Mouse (Mus musculus) liver, adult 2 months (tissue): ENCODE results near the gene Mroh7. TPM values are rescaled to one million over a fixed set of nuclear protein-coding genes. Genes with fewer than 3 reads are reported as not detected.
A peak's percentile ranks its signal among the peaks of the same experiment; 100 is the strongest.

ENCODE experiments used
- DNase-seq: peaks from one replicate; pipeline ENCODE4 v3.0.0-alpha.2; 2011; ENCODE audit warnings: low read depth, low spot score; ENCODE audit errors: extremely low read depth
- H3K27ac ChIP-seq: fragments of 200-500 bp; replicated peaks from 2 replicates; pipeline ENCODE4 v1.5.1; 2012; ENCODE audit warnings: low read depth, mild to moderate bottlenecking, control low read depth, inconsistent platforms, low read length; ENCODE audit not compliant: insufficient read depth
- H3K27me3 ChIP-seq: fragments of 200-500 bp; 2 replicates; pipeline ENCODE4 v1.6.1; 2012; ENCODE audit warnings: mild to moderate bottlenecking, moderate library complexity, low read length, inconsistent platforms; ENCODE audit not compliant: control insufficient read depth, insufficient read depth
- H3K36me3 ChIP-seq: fragments of 200-500 bp; 2 replicates; pipeline ENCODE4 v1.6.1; 2012; ENCODE audit warnings: low read length, inconsistent platforms; ENCODE audit not compliant: control insufficient read depth, insufficient read depth
- H3K4me1 ChIP-seq: fragments of 200-500 bp; 2 replicates; pipeline ENCODE4 v1.6.1; 2011; ENCODE audit warnings: low read length; ENCODE audit not compliant: control insufficient read depth, insufficient read depth
- H3K4me3 ChIP-seq: fragments of 200-500 bp; 2 replicates; pipeline ENCODE4 v1.5.1; 2011; ENCODE audit warnings: low read depth, mild to moderate bottlenecking, control low read depth, low read length, moderate library complexity; ENCODE audit not compliant: insufficient read depth
- H3K79me2 ChIP-seq: fragments of 200-500 bp; 2 replicates; pipeline ENCODE4 v1.6.1; 2012; ENCODE audit warnings: inconsistent platforms, mild to moderate bottlenecking, low read length, moderate library complexity; ENCODE audit not compliant: control insufficient read depth, insufficient read depth
- H3K9ac ChIP-seq: fragments of 200-500 bp; 2 replicates; pipeline ENCODE4 v1.6.1; 2012; ENCODE audit warnings: low read depth, mild to moderate bottlenecking, control low read depth, inconsistent platforms, low read length
- CTCF ChIP-seq: fragments of 200-500 bp; IDR thresholded peaks from 2 replicates; pipeline ENCODE4 v1.5.1; 2011; ENCODE audit warnings: low read depth, low read length, control low read depth
- POLR2A ChIP-seq: fragments of 200-500 bp; IDR thresholded peaks from 2 replicates; pipeline ENCODE4 v1.6.1; 2011; ENCODE audit warnings: low read length, control low read depth; ENCODE audit not compliant: insufficient read depth; ENCODE audit errors: extremely low read depth
- WGBS: fragments of 180-500 bp; shearing (Covaris S2); methylation state at CpG from one replicate; pipeline ENCODE4 v1.1.7; 2018; 5-methylcytosine and 5-hydroxymethylcytosine counted together
- polyA plus RNA-seq: library from polyadenylated mRNA; depleted of rRNA; stranded (reverse); fragments of >200 nt; gene quantifications from 2 replicates; pipeline ENCODE4 v1.2.3, GENCODE M21; 2012
- total RNA-seq: library from RNA; depleted of rRNA; stranded (reverse); fragments of >200 nt; gene quantifications from 2 replicates; pipeline ENCODE4 v1.2.3, GENCODE M21; 2014

The Mroh7 gene
- total and polyA plus RNA-seq, 2 experiments, result under 0.01 to 0.69 TPM

DNA sequence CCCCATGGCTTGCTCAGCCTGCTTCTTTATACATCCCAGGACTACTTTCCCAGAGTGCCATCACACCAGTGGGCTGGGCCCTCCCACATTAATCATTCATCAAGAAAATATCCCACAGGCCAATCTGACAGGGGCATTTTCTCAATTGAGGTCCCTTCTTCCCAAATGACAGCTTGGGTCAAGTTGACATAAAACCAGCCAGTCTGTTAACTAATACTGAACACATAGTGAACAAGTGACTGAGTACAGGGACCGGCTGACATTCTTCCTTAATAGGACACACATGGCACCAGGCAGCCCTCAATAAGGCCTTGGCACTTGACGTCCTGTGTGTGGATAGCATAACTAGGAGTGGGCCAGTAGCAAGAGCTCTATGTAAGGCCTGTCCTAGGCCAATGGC, 38.6 kb upstream of the Mroh7 start:
- WGBS, result 51% methylated on average over 2 of the region's 2 CpGs
- no peaks in the 10 kb centered on the region for H3K36me3 ChIP-seq
- H3K4me3 ChIP-seq, result no peak overlapping the region

DNA sequence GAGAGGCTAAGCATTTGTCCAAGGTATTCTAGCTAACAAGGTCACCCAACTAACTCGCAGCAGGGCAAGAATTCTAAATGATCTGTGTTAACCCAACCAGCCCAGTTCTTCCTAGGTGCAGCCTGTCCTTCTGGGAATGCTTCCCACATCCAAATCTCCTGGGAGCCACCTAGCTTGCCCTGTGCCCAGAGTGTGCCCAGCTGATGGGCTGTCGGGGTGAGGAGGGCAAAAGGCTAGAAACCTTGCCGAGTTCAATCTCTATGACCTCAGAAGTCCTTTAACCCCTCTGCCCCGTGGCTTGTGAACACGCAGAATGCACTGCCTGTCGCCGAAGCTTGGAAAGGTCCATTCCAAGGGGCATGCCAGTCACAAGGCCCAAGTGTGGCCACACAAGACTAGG, 33.4 kb upstream of the Mroh7 start:
- H3K27me3 ChIP-seq, result no peaks in the 10 kb centered on the region
- TF ChIP-seq POLR2A, result no peak
- no peak for TF ChIP-seq CTCF
- peaks cover 14% of the 10 kb centered on the region for H3K4me1 ChIP-seq
- no peak overlapping the region for H3K4me3 ChIP-seq
- no peak overlapping the region for H3K9ac ChIP-seq
- 22% methylated on average over 7 of the region's 7 CpGs for WGBS
- H3K79me2 ChIP-seq, result no peaks in the 10 kb centered on the region
- H3K27ac ChIP-seq, result peak overlapping the region; percentile 70
- no peaks in the 10 kb centered on the region for H3K36me3 ChIP-seq
- peak; percentile 95 for DNase-seq

More for the DNA sequence above, 38.6 kb upstream of the Mroh7 start:
- no peaks in the 10 kb centered on the region for H3K79me2 ChIP-seq
- no peak overlapping the region for H3K9ac ChIP-seq
- no peaks in the 10 kb centered on the region for H3K27me3 ChIP-seq
- peaks cover 8% of the 10 kb centered on the region for H3K4me1 ChIP-seq
- H3K27ac ChIP-seq, result no peak overlapping the region
- DNase-seq, result peak; percentile 62
- TF ChIP-seq CTCF (no peak), POLR2A (no peak)

DNA sequence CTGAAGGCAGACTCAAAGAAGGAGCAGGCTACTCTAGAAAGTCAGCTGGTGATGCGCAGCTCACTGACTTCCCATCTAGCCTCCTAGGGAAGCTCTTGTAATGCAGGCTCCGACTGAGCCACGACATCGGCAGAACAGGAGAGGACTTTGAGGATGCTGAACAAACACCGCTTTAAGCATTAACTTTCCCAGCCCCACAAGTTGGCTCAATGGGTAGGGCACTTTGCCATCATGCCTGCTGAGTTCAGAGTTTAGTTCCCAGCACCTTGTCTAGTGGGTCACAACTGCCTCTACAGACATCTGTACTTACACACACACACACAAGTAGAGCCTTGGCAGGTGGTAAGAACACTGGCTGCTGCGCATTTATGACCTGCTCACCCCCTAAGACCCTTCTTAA, 21.0 kb upstream of the Mroh7 start:
- peak; percentile 75 for DNase-seq
- 57% methylated on average over 6 of the region's 6 CpGs for WGBS
- TF ChIP-seq CTCF (no peak), POLR2A (no peak)
- no peaks in the 10 kb centered on the region for H3K4me1 ChIP-seq
- no peaks in the 10 kb centered on the region for H3K79me2 ChIP-seq
- no peak overlapping the region for H3K4me3 ChIP-seq
- H3K27me3 ChIP-seq, result no peaks in the 10 kb centered on the region
- H3K27ac ChIP-seq, result no peak overlapping the region
- H3K9ac ChIP-seq, result no peak overlapping the region
- no peaks in the 10 kb centered on the region for H3K36me3 ChIP-seq

GRCm38 (mm10) chr4:106749699-106750098, 19.0 kb upstream of the Mroh7 start:
- Histone ChIP-seq H3K27ac (no peak overlapping the region), H3K79me2 (no peaks in the 10 kb centered on the region), H3K36me3 (no peaks in the 10 kb centered on the region), H3K9ac (no peak overlapping the region), H3K4me1 (no peaks in the 10 kb centered on the region), H3K4me3 (no peak overlapping the region), H3K27me3 (no peaks in the 10 kb centered on the region)
- peak; percentile 9 for DNase-seq
- TF ChIP-seq POLR2A (no peak), CTCF (peak; percentile 85)
- WGBS, result 20% methylated on average over 7 of the region's 7 CpGs

DNA sequence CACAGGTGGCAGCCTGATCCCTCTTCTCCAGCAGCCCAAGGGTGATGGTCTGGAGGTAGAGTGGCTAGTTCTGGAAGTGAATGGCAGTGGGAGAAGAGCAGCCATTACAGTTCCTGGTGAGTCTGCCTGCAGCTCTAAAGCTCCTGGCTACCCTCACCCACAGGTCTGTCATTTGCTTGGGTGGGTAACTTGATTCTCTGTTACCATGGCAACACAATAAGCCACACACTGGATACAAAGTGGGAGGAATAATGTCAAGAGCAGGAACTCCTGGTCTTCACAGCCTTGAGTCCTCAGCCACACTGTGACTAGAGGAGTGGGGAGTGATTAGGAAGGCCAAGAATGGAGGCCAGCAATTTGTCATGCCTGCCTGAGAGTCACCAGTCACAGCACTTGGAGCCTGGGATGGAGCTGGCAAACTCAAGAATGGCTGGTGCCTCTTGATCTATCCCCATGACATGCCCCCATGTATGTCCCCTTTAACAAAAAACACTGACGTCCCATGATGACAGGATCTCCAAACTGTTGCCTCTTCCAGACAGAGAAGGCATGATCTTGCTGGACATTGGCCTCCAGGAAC, 16.4 kb upstream of the Mroh7 start:
- no peaks in the 10 kb centered on the region for H3K36me3 ChIP-seq
- WGBS, result 96% methylated on average over 1 of the region's 1 CpGs
- TF ChIP-seq POLR2A, result no peak
- no peak for TF ChIP-seq CTCF

GRCm38 (mm10) chr4:106745862-106746261, 15.1 kb upstream of the Mroh7 start:
- H3K79me2 ChIP-seq, result no peaks in the 10 kb centered on the region
- H3K9ac ChIP-seq, result no peak overlapping the region
- no peak for TF ChIP-seq CTCF
- TF ChIP-seq POLR2A, result no peak
- H3K36me3 ChIP-seq, result no peaks in the 10 kb centered on the region
- DNase-seq, result no peak
- no peaks in the 10 kb centered on the region for H3K27me3 ChIP-seq
- 77% methylated on average over 7 of the region's 7 CpGs for WGBS
- no peak overlapping the region for H3K4me3 ChIP-seq
- H3K27ac ChIP-seq, result no peak overlapping the region
- H3K4me1 ChIP-seq, result no peaks in the 10 kb centered on the region

More for the DNA sequence above, 16.4 kb upstream of the Mroh7 start:
- Histone ChIP-seq H3K27me3 (no peaks in the 10 kb centered on the region), H3K79me2 (no peaks in the 10 kb centered on the region), H3K4me3 (no peak overlapping the region), H3K27ac (no peak overlapping the region), H3K9ac (no peak overlapping the region), H3K4me1 (no peaks in the 10 kb centered on the region)
- no peak for DNase-seq
